Mouse (Mus musculus) spleen, adult 2 months (tissue): ENCODE results near the gene Ppp1r3a. TPM values are rescaled to one million over a fixed set of nuclear protein-coding genes. Genes with fewer than 3 reads are reported as not detected.

Experiments
- DNase-seq, 2 experiments: peaks; one replicate each; pipeline versions ENCODE4 v3.0.0 to v3.0.0-alpha.2; 2012 to 2021; ENCODE audit warnings: low spot score in 2 of 2, low read depth in 1 of 2
- H3K27ac ChIP-seq: fragments of 200-500 bp; 2 replicates; pipeline ENCODE4 v1.5.1; 2012; ENCODE audit warnings: low read length, inconsistent platforms; ENCODE audit not compliant: insufficient read depth
- H3K27me3 ChIP-seq: fragments of 200-500 bp; 2 replicates; pipeline ENCODE4 v1.6.1; 2012; ENCODE audit warnings: mild to moderate bottlenecking, moderate library complexity, low read length, inconsistent platforms; ENCODE audit not compliant: control insufficient read depth, insufficient read depth
- H3K36me3 ChIP-seq: fragments of 200-500 bp; 2 replicates; pipeline ENCODE4 v1.6.1; 2012; ENCODE audit warnings: mild to moderate bottlenecking, low read length, inconsistent platforms; ENCODE audit not compliant: control insufficient read depth, insufficient read depth
- H3K4me1 ChIP-seq: fragments of 200-500 bp; 2 replicates; pipeline ENCODE4 v1.6.1; 2011; ENCODE audit warnings: inconsistent platforms; ENCODE audit not compliant: control insufficient read depth, insufficient read depth, insufficient read length
- H3K4me3 ChIP-seq: fragments of 200-500 bp; 2 replicates; pipeline ENCODE4 v1.5.1; 2011; ENCODE audit warnings: mild to moderate bottlenecking, inconsistent platforms; ENCODE audit not compliant: insufficient read depth, insufficient read length; ENCODE audit errors: extremely low read depth
- CTCF ChIP-seq: fragments of 200-500 bp; IDR thresholded peaks from 2 replicates; pipeline ENCODE4 v1.5.1; 2011; ENCODE audit warnings: mild to moderate bottlenecking, inconsistent platforms; ENCODE audit not compliant: insufficient read depth, insufficient read length, insufficient replicate concordance; ENCODE audit errors: extremely low read depth
- POLR2A ChIP-seq: fragments of 200-500 bp; IDR thresholded peaks from 2 replicates; pipeline ENCODE4 v1.6.1; 2011; ENCODE audit warnings: low read depth, low read length, inconsistent platforms
- WGBS: fragments of 180-500 bp; shearing (Covaris S2); methylation state at CpG from one replicate; pipeline ENCODE4 v1.1.7; 2018; 5-methylcytosine and 5-hydroxymethylcytosine counted together
- polyA plus RNA-seq: library from polyadenylated mRNA; depleted of rRNA; stranded (reverse); fragments of >200 nt; gene quantifications from 2 replicates; pipeline ENCODE4 v1.2.3, GENCODE M21; 2012

Gene Ppp1r3a
- polyA plus RNA-seq, 1 experiment, result not detected

DNA sequence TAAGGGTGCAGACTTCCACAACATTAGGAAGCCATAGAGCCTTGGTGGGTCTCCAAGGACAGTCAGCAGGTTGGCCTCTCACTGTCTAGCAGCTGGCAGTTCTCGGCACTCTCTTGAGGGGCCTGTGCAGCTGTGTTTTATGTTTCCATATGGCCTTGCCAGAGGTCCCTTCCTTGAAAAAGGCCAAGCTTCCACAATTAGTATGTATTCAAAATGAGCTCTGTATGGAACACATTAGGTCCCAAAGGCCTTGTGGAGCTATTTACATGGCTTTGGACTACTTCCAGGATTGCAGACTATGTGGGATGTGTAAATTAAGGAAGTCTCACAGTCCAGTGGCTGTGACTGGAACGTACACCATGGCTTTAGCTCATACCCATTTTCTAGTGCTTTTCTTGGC is 8.1 kb downstream of the Ppp1r3a start:
- WGBS, result 81% methylated on average over 2 of the region's 2 CpGs
- Histone ChIP-seq H3K4me1 (no peaks in the 10 kb centered on the region), H3K27me3 (no peaks in the 10 kb centered on the region), H3K36me3 (no peaks in the 10 kb centered on the region), H3K4me3 (no peak overlapping the region), H3K27ac (no peak overlapping the region)
- no peak for DNase-seq
- no peak for TF ChIP-seq CTCF
- TF ChIP-seq POLR2A, result no peak

DNA sequence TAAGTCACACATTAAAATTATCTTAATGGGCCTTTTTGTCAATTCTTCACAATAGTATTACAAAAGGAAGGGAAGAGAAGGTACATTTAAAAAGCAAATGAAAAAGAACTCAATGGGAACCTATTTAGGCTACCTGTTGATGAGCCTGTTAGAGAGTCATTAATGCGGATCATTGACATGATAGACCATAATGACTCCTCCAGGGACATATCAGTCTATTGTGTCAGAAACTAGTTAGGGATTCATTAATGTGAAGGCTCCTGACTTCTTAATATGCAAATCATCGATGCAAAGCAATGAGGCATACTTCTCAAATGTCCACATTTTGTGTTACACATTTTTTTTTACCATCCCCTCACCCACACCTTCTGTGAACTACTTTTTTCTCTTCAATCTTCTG is 19.1 kb downstream of the Ppp1r3a start:
- DNase-seq, result no peak
- Histone ChIP-seq H3K36me3 (no peaks in the 10 kb centered on the region), H3K4me3 (no peak overlapping the region), H3K4me1 (no peaks in the 10 kb centered on the region), H3K27ac (no peak overlapping the region), H3K27me3 (no peaks in the 10 kb centered on the region)
- 89% methylated on average over 2 of the region's 2 CpGs for WGBS
- TF ChIP-seq CTCF (no peak), POLR2A (no peak)

DNA sequence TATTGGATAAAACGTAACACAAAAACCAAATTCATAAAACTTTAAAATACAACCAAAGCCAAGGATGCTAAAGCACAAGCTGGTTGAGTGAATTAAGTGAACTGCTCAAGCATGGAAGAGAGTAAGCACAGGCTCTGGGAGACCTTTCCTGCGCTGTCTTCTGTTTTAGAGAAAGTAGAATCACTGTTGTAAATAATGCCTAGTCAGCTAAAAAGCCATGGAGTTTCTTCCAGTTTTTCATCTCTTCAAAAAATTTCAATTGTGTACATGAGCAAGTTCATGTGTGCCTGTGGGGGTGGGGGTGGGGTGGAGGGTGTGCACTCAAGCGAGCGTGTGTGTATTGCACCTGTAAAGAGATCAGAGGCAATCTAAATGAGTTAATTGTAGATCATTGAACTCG is 24.1 kb downstream of the Ppp1r3a start:
- TF ChIP-seq CTCF (no peak), POLR2A (no peak)
- 77% methylated on average over 5 of the region's 5 CpGs for WGBS
- Histone ChIP-seq H3K4me3 (no peak overlapping the region), H3K36me3 (no peaks in the 10 kb centered on the region), H3K27ac (no peak overlapping the region), H3K4me1 (no peaks in the 10 kb centered on the region), H3K27me3 (no peaks in the 10 kb centered on the region)
- DNase-seq, result no peak

DNA sequence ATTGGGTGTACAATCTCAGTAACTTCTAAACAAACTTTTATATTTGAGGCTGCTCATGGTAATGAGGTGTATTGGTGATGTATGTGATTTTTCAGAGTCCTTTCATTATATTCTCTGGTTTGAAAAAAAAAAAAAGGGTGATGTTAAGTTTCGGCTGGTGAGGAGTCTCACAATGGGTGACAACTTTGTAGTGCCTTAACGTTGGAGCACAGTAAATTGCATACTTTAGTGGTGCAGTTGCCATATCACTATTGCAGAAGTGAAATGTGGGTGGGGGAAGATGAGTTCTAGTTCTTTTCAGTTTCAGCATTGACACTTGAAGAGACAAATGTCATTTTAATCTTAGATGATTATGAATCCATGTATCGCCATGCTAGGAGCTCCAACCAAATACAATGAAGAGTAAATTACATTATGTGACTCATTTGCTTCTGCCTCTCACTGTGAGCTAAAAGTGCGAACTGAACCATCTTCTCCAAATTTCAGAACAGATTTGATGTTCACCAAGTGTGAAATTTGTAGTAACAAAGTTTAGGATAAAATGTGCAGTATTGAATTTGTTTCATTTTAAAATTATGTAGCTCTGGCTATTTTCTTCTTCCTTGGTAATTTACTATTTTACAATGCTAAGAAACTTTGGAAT is 34.2 kb downstream of the Ppp1r3a start:
- TF ChIP-seq CTCF, result no peak
- TF ChIP-seq POLR2A, result no peak
- no peaks in the 10 kb centered on the region for H3K4me1 ChIP-seq
- DNase-seq, result no peak
- no peaks in the 10 kb centered on the region for H3K27me3 ChIP-seq
- no peaks in the 10 kb centered on the region for H3K36me3 ChIP-seq
- H3K27ac ChIP-seq, result no peak overlapping the region
- WGBS, result 81% methylated on average over 4 of the region's 4 CpGs
- no peak overlapping the region for H3K4me3 ChIP-seq

DNA sequence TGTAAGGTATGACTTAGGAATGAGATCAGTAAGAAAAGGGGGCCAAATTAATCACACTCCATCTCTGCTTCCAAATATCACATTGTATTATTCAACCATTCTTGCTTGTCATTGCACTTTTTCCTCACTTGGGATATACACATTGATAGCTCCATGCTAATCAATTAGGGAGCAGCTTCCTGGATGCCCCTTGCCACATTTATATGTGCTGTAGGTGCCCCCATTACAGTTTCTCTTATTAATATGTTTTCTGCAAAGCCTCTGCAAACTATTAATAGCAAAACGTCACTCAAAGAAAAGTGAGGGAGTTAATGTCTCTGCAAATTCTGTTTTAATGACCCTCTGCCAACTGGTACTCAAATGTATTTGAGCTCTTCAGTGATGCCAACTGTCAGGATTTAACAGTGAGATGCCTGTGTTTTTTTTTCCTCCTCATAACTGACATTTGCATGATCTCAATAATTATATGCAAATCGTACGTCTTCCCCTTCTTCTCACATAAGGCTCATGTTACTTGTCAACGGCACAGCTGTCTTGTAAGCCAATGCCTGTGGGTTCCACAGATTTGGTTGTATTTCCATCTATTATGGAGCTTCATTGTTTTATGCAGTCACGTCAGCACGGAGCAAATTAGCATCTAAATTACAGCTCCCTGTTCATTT is 34.8 kb downstream of the Ppp1r3a start:
- TF ChIP-seq CTCF (no peak), POLR2A (no peak)
- Histone ChIP-seq H3K4me3 (no peak overlapping the region), H3K4me1 (no peaks in the 10 kb centered on the region), H3K36me3 (no peaks in the 10 kb centered on the region), H3K27me3 (no peaks in the 10 kb centered on the region), H3K27ac (no peak overlapping the region)
- 86% methylated on average over 6 of the region's 6 CpGs for WGBS
- no peak for DNase-seq

DNA sequence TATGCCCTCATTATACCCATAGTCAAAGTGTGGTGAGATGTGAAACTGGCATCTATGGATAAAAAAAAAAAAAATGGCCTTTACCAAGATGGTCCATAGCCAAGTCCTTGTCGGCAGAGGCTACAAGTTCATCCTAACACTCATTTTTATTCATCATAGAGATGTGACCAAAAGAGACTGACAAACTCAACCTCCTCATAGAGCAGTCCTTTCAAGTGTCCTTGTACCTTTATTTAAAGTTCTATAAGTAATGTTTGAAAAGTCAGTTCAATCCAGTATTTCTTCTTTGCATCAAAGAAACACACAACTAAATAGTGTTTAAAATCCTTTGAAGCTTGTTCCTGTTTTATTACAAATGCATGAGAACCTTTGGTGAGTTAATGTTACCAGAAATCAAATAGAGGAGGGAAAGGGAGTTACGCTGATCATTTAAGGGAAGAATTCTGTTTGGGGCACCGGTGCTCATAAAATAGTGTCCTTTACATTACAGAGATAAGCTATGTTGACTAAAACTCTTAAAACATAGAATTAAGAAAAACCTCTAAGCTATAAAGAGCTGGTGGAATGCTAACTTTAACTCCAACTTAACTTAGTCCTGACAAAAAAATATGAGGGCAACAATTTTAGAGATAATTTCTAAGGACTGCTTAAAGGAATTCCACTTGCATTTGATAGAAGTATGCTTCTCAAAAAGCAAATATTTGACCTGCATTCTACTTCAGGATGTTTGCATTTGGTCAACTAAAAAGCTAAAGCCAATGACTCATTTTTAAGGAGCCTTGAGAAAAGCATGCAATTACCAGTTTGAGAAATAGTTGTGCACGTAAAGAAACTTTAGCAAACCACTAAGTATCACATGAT is 39.7 kb downstream of the Ppp1r3a start:
- no peaks in the 10 kb centered on the region for H3K36me3 ChIP-seq
- H3K27me3 ChIP-seq, result no peaks in the 10 kb centered on the region
- TF ChIP-seq CTCF (no peak), POLR2A (no peak)
- WGBS, result 86% methylated on average over 4 of the region's 4 CpGs
- H3K4me1 ChIP-seq, result no peaks in the 10 kb centered on the region
- H3K4me3 ChIP-seq, result no peak overlapping the region
- no peak overlapping the region for H3K27ac ChIP-seq
- DNase-seq, result no peak
